Mouse (Mus musculus) spleen, embryonic (tissue): Measurements from ENCODE around the gene Itga4.

Source experiments
- CTCF ChIA-PET: fragments of 350-600 bp; sonication (Branson Sonifier 250); formaldehyde crosslinking; loops from one replicate; lab custom pipeline; 2022; lab: Charles Lee

The Itga4 gene

GRCm38 (mm10) chr2:79351179-79352099 is 96.2 kb downstream of the Itga4 start:
- CTCF ChIA-PET: no interaction called here

DNA sequence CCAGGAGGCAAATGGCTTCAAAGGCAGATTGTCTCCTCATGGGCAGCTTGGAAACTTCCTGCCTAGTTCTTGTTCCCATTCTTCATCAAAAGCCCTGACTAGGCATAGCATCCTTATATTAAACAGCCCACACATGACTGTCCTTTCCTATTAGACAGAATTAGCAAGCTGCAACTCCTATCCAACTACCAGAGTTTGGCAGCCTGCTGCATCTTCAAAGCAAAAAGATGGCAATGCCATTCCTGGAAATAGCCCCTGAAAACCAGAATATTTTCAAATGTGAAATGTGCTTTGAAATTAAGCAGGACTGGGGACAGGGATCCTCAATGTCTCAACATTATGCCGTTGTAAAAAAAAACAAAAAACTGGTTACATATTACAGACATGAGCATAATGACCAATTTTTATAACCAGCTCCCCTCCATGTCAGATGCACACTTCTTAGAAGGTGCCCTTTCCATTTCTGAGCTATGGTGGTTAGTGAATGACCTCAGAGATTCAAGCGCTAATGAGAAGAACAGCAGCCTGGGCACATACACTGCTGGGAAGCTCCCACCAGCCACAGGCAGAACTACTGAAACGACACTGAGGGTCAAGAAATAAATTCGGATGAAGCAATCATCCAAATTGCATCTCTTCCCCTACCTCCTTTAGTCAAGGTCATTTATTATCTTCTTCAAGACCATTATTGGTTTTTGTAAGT is 97.0 kb downstream of the Itga4 start:
- CTCF ChIA-PET: no interaction called here

DNA sequence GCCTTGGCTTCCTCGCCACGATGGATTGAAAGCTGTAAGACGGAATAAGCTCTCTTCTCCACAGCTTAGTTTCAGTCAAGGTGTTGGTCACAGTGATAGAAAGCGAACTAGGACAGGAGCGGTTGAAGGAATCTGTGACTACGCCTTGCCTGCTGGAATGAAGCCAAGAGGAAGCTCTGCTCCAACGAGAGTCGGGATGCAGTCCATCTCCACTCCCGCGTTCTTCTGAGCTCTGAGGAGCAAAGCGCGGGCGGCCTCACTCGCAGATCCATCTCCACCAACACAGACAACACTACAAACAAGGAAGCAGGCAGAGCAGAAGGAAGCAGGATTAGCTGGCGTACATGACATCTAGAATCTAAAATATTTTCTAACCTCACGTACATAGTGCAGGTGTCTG is 99.5 kb downstream of the Itga4 start:
- CTCF ChIA-PET: no interaction called here

DNA sequence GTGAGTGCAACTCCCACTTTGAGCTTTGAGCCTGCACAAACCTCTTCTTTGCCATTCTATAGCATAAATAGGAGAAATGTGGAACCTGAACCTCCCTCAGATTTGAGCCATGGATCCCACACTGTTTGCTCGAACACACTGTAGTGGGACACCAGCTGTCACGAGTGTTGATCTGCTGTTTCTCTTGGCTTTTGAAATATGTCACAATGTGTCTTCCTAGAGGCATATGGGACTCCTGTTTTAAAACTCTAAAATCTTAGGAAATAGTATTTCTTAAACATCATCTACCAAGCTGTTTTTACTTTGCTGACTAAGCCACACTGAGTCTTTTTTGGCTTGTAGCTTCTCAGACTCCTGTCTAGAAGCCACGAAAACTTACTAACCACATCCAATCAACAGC is 102.6 kb downstream of the Itga4 start:
- CTCF ChIA-PET: no interaction called here

GRCm38 (mm10) chr2:79362029-79362428 is 106.8 kb downstream of the Itga4 start:
- CTCF ChIA-PET: no interaction called here

DNA sequence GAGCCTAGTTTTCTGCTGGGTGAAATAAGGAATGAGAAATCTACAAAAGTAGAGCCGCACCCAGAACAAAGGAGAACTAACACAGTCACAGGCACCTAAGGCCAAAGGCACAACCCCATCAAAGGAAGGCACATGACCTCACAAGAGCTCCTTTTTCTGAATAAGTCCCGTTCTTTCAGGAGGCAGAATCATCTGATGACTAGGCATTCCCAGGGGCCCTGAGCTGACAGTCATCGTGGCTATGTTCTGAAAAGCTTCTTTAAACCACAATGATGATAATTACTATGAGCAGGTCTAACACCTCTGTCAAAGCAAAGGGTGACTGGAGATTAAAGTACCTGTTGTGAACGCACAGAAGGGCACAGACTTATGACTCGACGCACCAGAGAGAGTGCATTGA is 108.7 kb downstream of the Itga4 start:
- CTCF ChIA-PET: no interaction called here

GRCm38 (mm10) chr2:79367451-79368450 is 112.5 kb downstream of the Itga4 start:
- CTCF ChIA-PET: interaction anchor here (0.6 kb wide), 1 partner anchor 282 kb away, joined by 3 read pairs; no protein-coding TSS in a partner anchor

GRCm38 (mm10) chr2:79368661-79369060 is 113.4 kb downstream of the Itga4 start:
- CTCF ChIA-PET: no interaction called here

DNA sequence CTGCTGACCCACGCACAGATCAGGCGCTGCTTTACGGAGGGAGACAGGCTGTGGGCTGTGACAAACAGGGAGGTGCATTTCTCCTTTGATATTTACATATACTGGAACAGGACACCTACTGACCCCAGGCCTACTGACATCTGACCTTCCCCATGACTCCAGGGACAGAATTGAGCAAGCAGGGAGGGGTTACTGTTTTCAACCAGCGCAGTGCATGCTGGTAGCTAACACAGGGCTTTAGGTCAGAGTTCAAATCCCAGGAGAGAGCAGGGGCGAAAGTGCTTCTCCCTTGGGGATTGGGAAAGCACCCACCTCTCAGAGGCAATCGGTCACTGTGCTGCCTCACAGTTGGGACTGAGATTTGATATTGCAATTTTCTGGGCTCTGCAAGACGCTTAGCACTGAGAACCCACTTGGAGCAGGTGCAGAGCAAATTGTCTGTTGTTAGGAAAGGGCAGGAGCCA is 113.9 kb downstream of the Itga4 start:
- CTCF ChIA-PET: no interaction called here

GRCm38 (mm10) chr2:79369905-79370304 is 114.7 kb downstream of the Itga4 start:
- CTCF ChIA-PET: no interaction called here

- CTCF ChIA-PET: interaction anchor here (0.6 kb wide), 1 partner anchor 374 kb away, joined by 4 read pairs; no protein-coding TSS in a partner anchor
Observed at GRCm38 (mm10) chr2:79370711-79371312, 115.6 kb downstream of the Itga4 start.

DNA sequence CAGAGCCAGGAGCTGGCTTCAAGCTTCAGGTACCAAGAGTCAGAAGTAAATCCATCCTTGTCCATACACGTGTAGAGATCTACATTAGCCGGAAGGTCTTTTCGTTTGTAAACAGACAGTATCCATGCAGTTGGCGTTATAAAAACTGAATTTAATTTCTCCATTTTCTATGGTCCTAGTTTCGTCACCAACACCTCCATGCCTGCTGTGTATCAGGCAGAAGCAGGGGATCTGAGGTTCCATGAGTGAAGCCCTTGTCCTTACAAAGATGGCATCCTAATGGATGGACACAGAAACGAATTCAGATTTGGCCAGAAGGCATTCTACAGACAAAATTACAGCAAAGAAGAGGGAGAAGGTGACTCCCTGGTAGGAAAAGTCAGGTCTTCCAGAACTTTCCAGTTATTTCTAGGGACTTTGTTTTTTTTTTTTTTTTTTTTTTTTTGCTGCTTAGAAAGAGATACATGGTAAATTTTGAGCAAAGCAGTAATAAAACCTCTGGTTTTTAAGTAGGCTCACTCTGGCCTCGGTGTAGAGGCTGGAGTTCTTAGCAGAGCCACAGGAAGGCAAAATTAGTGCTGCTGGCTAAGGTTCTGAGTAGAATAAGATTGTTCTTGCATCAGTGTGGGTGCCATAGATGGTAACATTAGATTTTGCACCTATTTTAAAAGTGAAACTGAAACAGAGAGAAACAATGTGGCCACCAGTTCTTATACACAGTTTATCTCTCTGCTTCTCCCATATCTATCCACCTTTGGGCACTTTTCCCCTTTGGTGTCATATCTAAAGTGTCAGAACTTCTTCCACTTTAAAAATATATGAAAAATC is 116.3 kb downstream of the Itga4 start:
- CTCF ChIA-PET: interaction anchor here (0.6 kb wide), 1 partner anchor 375 kb away, joined by 4 read pairs; no protein-coding TSS in a partner anchor

DNA sequence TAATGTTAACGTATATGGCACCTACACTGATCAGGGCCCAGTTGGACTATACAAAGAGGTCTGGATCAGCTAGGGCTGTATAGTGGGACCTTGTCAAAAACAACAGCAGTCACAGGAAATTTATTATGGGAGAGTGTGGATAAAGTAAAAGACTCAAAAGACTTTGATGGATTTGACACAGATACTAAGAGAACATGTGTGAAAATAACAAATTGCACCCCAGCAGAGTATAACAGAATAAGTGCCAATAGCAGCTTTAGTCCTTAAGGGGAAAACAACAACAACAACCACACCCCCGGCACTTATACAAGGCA is 116.9 kb downstream of the Itga4 start:
- CTCF ChIA-PET: no interaction called here

GRCm38 (mm10) chr2:79372486-79373200 is 117.4 kb downstream of the Itga4 start:
- CTCF ChIA-PET: no interaction called here

- CTCF ChIA-PET: no interaction called here
Observed at GRCm38 (mm10) chr2:79378346-79379086, 123.3 kb downstream of the Itga4 start.

DNA sequence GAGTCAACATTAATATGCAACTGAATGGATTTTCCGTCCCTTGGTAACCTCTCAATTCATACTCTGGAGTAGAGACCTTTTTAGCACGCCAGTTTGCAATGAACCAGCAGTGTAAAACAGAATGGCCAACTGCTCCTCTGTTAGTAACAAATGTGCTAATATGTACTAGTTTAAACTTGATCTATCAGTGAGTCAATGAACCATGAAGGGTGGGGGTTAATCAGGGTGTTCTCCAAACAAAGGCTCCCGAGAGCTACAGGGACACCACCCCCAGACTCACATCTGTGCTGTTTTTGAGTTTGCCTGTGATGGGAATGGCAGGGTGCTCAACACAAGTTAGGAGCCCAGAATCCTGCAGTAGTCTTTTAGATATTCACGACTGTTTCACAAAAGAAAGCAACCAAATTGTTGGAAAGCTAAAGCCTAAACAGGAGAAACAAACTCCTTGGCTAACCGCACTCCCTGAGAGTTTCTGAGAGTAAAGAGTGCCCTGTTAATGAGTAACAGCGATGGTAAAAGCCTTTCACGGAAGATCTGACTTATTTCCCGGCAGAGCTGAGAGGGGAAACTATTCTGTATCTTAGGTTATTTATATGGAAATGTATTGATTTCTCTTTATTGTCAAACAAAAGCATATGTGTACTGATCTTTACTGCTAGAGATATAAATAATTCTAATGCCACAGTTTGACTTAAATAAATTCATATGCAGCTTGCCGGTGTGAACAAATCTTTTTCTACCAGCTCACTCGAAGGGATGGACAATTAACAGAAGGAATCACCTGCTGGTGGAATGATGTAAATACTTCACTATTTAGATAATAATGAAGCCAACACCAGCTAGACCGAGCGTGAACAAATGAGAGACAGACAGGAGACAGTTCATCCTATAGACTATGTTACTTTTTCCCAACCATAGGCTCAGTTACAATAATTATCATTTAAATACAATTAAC is 124.1 kb downstream of the Itga4 start:
- CTCF ChIA-PET: no interaction called here
